19 mouse cellular contexts compared by ENCODE assay signal in the genomic region with DNA sequence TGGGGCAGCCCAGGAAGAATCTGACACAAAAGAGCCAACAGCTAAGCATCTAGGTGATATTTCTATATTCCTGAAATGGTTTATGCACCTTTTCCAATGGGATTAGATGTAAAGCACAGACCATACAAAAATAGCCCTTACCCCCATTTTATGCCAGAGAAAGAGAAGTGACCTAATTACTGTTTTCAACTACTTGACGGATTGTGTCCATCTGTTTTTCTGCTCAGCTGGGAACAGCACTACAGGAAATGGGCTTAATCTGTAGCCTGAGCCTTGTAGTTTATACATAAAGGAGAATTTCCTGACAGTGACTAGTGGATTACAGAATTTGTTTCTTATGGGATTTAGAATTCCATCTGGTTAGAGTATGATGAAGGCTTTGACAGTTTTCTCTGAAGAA.
DNase-seq lines count a peak whose midpoint lies in the region; ATAC-seq and TF ChIP-seq lines count a peak whose summit lies in the region.
"Had no signal": no experiment of that assay in that cellular context is flagged by ENCODE, and none has a peak within 500 bp of the region (broad histone marks: within the 10 kb centered on the region; RNA-seq: fewer than 3 reads in every experiment).

No protein-coding gene starts in this region.

- H3K27me3 ChIP-seq in forebrain, embryonic 16.5 days (replicated peaks; ENCODE audit: control insufficient read depth, insufficient read depth, low read length), result no peaks in the 10 kb centered on the region
- no peaks in the 10 kb centered on the region for H3K27me3 ChIP-seq in forebrain, embryonic 15.5 days
- H3K27me3 ChIP-seq in midbrain, postnatal 0 days (ENCODE audit: insufficient read depth, low read length), result no peaks in the 10 kb centered on the region
- H3K27me3 ChIP-seq: forebrain, embryonic 12.5 days; heart, embryonic 13.5 days; hindbrain, embryonic 12.5 days had no signal

- H3K4me3 ChIP-seq in forebrain, embryonic 16.5 days (replicated peaks; ENCODE audit: low read length), result no peak overlapping the region
- no peak overlapping the region for H3K4me3 ChIP-seq in forebrain, embryonic 15.5 days
- no peak overlapping the region for H3K4me3 ChIP-seq in midbrain, postnatal 0 days (ENCODE audit: low read depth, low read length)
- H3K4me3 ChIP-seq: forebrain, embryonic 12.5 days; gastrocnemius, adult 2 months; heart, embryonic 13.5 days; hindbrain, embryonic 12.5 days had no signal

- TF ChIP-seq CTCF in midbrain, postnatal 0 days (IDR thresholded peaks at IDR 0.05), result no peak

- H3K27ac ChIP-seq in forebrain, embryonic 16.5 days (ENCODE audit: low read length), result no peak overlapping the region
- H3K27ac ChIP-seq in forebrain, embryonic 15.5 days (replicated peaks), result no peak overlapping the region
- no peak overlapping the region for H3K27ac ChIP-seq in midbrain, postnatal 0 days (ENCODE audit: low read depth, low read length)
- H3K27ac ChIP-seq: forebrain, embryonic 12.5 days; gastrocnemius, adult 2 months; heart, embryonic 13.5 days; hindbrain, embryonic 12.5 days had no signal

- H3K9ac ChIP-seq in forebrain, embryonic 16.5 days (replicated peaks; ENCODE audit: low read depth, low read length), result no peak overlapping the region
- no peak overlapping the region for H3K9ac ChIP-seq in forebrain, embryonic 15.5 days (replicated peaks)
- H3K9ac ChIP-seq in midbrain, postnatal 0 days (replicated peaks; ENCODE audit: low read length, poor library complexity, severe bottlenecking), result no peak overlapping the region
- H3K9ac ChIP-seq: forebrain, embryonic 12.5 days; heart, embryonic 13.5 days; hindbrain, embryonic 12.5 days had no signal

- 39% methylated on average over 1 of the region's 1 CpGs for WGBS in forebrain, embryonic 16.5 days
- 44% methylated on average over 1 of the region's 1 CpGs for WGBS in forebrain, embryonic 15.5 days
- WGBS in midbrain, postnatal 0 days, result 58% methylated on average over 1 of the region's 1 CpGs

- no peaks in the 10 kb centered on the region for H3K9me3 ChIP-seq in forebrain, embryonic 16.5 days (ENCODE audit: control insufficient read depth, low read length)
- H3K9me3 ChIP-seq in forebrain, embryonic 15.5 days, result no peaks in the 10 kb centered on the region
- H3K9me3 ChIP-seq in midbrain, postnatal 0 days (ENCODE audit: low read length), result no peaks in the 10 kb centered on the region
- H3K9me3 ChIP-seq: forebrain, embryonic 12.5 days; heart, embryonic 13.5 days; hindbrain, embryonic 12.5 days had no signal

- H3K4me1 ChIP-seq in forebrain, embryonic 16.5 days (replicated peaks; ENCODE audit: control insufficient read depth, insufficient read depth, low read length), result no peaks in the 10 kb centered on the region
- no peaks in the 10 kb centered on the region for H3K4me1 ChIP-seq in forebrain, embryonic 15.5 days
- H3K4me1 ChIP-seq in midbrain, postnatal 0 days (ENCODE audit: insufficient read depth, low read length), result no peaks in the 10 kb centered on the region
- H3K4me1 ChIP-seq: forebrain, embryonic 12.5 days; heart, embryonic 13.5 days; hindbrain, embryonic 12.5 days had no signal

- ATAC-seq in forebrain, embryonic 16.5 days, result 0 out of 2 replicates have a peak, but pooled peaks have one; percentile 33
- ATAC-seq in forebrain, embryonic 15.5 days (replicated peaks), result no peak
- ATAC-seq in midbrain, postnatal 0 days (ENCODE audit: low FRiP score), result no peak
- ATAC-seq: hindbrain, embryonic 16.5 days; inflammation-experienced regulatory T-cells, adult 6 months; intestine, postnatal 0 days had no signal

- peak; percentile 16 to 20 for DNase-seq in cerebellum, adult 18-20 months
- DNase-seq in cerebellum, adult 11 months, result no peak
- DNase-seq in embryo, embryonic 10.5 days (ENCODE audit: low spot score), result peak; percentile 8
- DNase-seq in embryo, embryonic 11 days, result no peak
- DNase-seq in brain, adult 2 months (ENCODE audit: low read depth, low spot score), result peak; percentile 53
- no peak for DNase-seq in midbrain, postnatal 0 days (ENCODE audit: low spot score)
- DNase-seq: adrenal gland, postnatal 10 days; gastrocnemius, adult 2 months; gastrocnemius, postnatal 25 days; heart, postnatal 4 days; kidney, adult 8-10 months had no signal

- H3K36me3 ChIP-seq in forebrain, embryonic 16.5 days (ENCODE audit: control insufficient read depth, insufficient read depth), result no peaks in the 10 kb centered on the region
- H3K36me3 ChIP-seq in forebrain, embryonic 15.5 days, result no peaks in the 10 kb centered on the region
- no peaks in the 10 kb centered on the region for H3K36me3 ChIP-seq in midbrain, postnatal 0 days (ENCODE audit: insufficient read depth, low read length)
- H3K36me3 ChIP-seq: forebrain, embryonic 12.5 days; heart, embryonic 13.5 days; hindbrain, embryonic 12.5 days had no signal

- no peak overlapping the region for H3K4me2 ChIP-seq in forebrain, embryonic 16.5 days (ENCODE audit: low read length)
- H3K4me2 ChIP-seq in forebrain, embryonic 15.5 days (replicated peaks), result no peak overlapping the region
- H3K4me2 ChIP-seq in midbrain, postnatal 0 days (ENCODE audit: low read depth, low read length, poor library complexity, severe bottlenecking), result no peak overlapping the region
- H3K4me2 ChIP-seq: forebrain, embryonic 12.5 days; heart, embryonic 13.5 days; hindbrain, embryonic 12.5 days had no signal

Comparison
In these comparisons a context has a peak if more than half of its experiments do, and no peak if none do; other contexts are left out.
1. DNase-seq: peak in cerebellum, adult 18-20 months (2 of 2), embryo, embryonic 10.5 days (single experiment) and brain, adult 2 months (single experiment); none in cerebellum, adult 11 months (single experiment), embryo, embryonic 11 days (single experiment) and midbrain, postnatal 0 days (single experiment).